Mouse (Mus musculus): Measurements from ENCODE around the gene Ifih1.

Ifih1 gene

DNA sequence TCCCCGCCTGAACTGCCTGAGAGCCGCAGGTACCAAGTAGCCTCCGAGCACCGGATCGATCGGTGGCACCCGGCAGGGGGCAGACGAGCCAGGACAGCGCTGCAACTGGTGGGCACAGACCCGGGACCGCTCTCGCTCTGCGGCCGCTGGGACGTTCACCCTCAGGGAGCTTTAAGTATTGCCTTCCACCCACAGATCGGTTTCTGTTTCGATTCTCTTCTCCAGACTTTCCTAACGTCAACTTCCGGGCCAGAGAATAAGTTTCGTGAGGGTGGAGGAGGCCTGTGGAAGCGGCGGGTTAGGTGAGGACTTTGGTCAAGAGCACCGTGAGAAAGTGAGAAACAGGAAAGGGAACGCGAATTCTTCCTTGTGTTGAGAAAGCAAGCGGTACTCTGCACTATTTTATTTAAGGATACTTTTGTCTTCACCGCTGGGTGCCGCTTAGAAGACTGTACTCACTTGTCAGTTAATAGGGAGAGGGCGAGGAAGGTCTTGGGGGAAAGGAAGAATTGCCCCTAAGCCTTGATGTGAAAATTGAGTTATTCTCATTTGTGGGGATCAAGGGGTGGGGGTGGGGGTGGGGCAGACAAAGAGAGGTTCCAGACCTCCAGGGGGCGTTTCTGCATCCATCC, at the start of gene Ifih1:
Gene Ifih1 (minus strand): TSS at position 242 of the 632 bp plus-strand sequence.
- DNase-seq (ENCODE audit: low read depth, low spot score), result peak; percentile 88

DNA sequence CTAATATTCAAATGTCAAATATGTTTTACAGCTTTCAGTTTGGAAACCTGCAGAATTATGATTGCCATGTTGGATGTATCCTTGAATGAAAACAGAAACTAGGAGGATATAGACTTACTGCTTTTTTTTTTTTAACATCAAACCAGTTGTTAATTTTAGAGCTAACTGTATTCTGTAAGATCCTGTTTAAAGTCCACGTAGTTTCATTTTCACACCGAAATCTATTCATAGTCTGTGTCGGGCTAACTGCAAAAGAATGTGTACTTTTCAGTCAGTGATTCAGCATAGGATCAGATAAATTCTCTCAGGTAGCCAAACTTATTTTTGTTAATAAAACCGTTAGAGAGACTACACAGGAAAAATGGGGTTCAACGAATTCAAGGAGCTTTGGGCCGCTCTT, 39.9 kb upstream of the Ifih1 start:
- DNase-seq (ENCODE audit: low read depth, low spot score), result no peak

DNA sequence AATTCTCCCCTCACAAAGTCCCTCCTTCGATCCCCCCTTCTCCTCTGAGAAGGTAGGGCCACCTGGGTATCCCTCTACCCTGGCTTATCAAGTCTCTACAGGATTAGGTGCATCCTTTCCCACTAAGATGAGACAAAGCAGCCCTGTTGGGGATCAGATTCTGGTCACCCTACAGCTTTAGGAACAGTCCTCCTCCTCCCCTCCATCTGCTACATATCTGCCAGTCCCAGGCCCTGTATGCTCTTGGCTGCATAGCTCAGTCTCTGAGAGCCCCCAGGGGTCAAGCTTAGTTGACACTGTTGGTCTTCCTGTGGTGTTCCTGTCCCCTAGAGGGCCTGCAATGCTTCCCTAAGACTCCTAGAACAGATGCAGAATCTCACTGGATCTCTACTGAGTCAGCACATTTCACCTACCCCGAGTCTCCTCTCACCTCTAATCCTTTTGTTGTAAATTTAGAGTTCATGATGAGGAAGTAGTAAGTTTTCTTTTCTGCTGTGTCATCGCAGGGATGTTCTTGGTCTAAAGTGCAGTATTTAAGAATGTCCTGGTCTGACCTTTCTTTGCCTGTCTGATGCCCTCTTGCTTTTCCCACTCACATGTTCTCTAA, 39.0 kb upstream of the Ifih1 start:
- DNase-seq (ENCODE audit: low read depth, low spot score), result no peak

DNA sequence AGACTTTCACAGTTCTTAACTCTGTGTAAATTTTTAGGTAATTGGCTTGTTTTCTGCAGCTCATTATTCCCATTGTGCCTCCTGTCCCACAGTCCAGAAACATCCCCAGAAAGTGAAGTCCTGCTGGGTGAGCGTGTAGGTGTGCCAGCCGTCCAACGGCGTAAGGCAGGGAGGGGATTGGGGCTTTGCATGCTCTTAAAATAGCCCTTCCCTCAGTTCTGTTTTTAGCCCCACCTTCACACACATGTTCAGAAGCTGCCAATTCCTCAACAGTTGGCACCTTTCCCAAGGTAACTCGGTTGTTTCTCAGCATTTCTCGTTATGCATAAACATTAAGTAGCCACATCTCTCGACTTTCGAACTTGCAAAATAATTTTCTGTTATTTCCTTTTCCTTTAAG, 35.6 kb upstream of the Ifih1 start:
- no peak for DNase-seq (ENCODE audit: low read depth, low spot score)

DNA sequence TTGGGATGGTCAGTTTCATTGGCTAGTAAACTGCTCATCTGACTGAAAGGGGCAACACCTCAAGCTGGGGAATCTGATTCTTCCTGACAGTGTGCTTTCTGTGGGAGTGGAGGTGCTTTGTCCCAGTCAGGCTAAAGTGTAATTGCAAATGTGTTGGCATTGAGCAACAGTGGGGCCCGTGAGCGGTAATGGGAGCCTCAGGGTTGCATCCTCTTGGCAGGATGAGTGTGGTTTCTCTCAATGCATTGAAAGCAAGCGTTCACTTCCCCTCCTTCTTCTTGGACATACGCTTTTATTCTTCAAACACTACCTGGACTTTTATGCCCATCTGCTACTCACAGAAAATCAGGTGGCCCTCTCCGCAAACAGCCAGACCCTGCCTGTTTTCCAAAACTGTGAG, 26.7 kb upstream of the Ifih1 start:
- DNase-seq (ENCODE audit: low read depth, low spot score), result no peak

DNA sequence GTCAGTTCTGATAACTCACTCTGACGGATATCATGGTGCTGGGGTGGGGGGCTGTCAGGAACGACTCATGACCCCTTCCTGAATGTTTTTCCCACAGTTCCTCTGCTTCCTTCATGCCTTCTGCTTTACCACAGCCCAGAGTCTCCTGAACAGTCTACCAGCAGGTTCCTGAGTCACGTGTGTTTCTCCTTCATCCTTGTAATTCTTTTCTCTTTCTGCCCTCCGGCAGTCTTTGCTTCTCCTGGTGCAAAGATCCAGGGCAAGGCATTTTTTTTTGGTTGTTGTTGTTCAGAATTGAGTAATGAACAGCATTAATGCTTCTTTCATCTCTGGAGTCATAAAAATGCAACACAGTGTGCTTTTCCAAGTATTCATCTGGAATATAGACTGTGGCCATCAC, 24.7 kb upstream of the Ifih1 start:
- no peak for DNase-seq (ENCODE audit: low read depth, low spot score)

DNA sequence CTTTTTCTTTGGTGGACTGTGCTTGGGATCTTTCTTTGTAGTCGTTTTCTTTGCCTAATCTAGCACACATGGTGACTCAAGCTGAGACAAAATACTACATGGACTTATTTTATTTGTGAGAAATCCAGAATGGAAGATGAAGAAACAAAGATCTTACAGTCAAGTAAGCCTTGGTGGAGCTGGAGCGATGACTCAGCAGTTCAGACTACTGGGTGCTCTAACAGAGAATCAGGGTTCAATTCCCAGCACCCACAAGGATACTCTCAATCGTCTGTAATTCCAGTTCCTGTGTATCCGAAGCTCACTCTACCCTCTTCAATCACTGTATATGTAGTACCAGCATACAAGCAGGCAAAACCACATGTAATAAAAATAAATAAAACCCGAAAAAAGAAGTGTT, 24.2 kb upstream of the Ifih1 start:
- DNase-seq (ENCODE audit: low read depth, low spot score), result no peak

DNA sequence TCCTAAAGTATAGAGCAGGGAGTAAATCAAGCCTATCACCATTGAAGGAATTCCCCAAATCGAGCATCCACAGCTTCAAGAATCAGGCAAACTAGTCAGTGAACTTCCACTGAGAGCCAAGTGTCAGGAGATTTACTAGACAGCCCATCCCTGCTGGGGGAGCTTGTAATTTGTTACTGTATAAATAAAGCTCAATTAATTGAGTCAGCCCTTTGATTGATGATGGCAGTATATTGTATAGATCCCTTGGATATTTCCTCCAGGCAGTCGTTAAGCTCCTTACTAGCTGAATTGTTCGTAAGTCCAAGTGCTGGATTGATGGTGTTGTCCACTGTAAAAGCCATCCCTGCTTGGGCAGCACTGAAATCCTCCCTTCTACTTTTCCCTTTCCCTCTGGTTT, 23.8 kb upstream of the Ifih1 start:
- no peak for DNase-seq (ENCODE audit: low read depth, low spot score)

DNA sequence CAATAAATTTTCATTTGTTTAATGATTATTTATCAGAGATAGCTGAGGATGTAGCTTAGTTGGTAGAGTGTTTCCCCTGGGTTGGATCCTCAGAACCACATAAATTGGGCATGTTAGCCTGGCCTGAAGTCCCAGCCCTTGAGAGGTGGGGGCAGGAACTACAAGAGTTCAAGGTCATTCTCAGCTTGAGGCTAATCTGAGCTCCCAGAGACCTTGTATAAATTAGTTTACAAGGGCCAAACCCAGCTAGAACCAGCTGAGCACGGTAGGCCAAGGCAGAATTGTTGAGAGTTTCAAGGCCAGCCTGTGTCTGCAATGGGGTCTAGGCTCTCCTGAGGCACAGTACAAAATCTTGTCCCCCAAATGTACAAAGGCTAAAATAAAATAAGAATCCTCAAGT, 19.5 kb upstream of the Ifih1 start:
- no peak for DNase-seq (ENCODE audit: low read depth, low spot score)

DNA sequence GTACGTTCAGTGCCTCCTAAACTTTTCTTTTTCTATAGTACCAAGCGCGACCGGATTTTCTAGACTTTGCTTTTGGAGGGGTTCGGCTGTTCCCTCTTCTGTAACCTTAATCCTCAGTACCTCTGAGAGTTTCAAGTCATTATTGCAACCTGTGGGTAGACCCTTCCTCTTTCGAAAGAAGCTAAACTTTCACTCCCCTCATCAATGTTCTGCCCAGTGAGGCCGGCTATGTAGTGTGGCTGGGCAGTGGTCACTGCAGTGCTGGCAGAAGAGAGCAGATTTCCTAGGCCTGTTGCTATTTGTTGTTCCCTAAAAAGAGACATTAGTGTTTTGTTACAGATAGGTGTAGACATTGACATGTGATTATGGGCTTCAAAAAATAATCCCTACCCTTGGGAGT, 18.8 kb upstream of the Ifih1 start:
- no peak for DNase-seq (ENCODE audit: low read depth, low spot score)

DNA sequence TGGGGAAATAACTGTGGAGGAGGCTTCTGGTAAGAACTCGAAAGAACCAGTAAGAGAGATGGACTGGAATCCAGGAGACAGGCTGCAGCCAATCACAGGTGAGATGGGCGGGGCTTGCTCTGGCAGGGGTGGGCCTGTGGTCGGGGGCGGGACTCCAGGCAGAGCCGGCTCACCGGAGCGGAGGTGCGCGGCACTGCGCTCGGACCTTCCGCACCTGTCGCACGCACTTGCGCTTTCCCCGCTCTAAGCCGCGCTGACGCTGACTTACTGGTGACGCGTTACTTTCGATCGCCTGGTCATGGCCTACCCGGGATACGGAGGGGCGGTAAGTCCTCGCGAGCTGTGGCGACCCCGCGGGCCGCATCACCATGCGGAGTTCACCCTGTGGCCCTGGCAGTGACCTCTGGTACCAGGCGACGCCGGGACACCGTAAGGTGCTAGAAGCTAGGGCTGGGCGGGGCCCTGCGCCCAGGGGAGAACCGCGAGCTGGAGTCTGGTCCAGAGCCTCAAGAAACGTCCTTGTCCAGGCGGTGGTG, 18.1 kb upstream of the Ifih1 start, which contains the start of gene Gca:
Gene Gca (plus strand): TSS at position 151 of the 536 bp plus-strand sequence.
- DNase-seq (ENCODE audit: low read depth, low spot score), result peak; percentile 88

DNA sequence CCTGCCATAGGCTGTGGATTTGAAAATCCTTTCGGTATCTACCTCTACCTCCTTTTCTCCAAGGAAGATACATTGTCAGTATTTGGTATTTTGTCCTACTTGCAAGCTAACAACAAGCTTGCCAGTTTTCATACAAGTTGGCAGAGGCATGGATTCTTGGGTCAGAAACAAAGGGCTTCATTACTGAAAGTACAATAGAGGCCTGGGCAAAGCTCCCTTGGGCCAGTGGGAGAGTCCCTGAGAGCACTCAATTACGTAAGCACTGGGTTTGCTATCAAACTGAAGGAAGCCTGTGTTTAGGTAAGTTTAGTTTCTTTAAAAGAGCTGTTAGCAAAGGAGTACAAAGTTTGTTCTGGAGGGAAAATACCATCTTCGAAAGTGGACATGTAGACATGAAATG, 16.5 kb upstream of the Ifih1 start:
- DNase-seq (ENCODE audit: low read depth, low spot score), result no peak

DNA sequence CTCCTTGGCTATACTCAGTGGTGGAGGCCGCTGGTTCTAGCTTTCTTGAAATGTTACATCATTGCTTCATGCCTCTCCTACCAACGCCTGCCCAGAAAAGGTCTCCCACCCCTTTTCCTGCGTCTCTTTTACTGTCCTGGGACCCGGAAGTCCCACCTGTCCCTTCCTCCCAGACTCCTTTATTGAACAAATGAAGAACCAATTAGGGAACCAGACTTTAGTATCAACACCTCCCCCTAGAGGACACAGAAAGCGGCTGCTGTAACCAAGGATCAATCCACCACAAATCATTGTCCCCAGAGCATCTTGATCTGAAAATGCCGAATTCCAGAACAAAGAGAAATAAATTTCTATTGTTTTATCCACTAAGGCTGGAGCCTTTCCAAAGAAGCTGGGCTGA, 14.5 kb upstream of the Ifih1 start:
- DNase-seq (ENCODE audit: low read depth, low spot score), result no peak

DNA sequence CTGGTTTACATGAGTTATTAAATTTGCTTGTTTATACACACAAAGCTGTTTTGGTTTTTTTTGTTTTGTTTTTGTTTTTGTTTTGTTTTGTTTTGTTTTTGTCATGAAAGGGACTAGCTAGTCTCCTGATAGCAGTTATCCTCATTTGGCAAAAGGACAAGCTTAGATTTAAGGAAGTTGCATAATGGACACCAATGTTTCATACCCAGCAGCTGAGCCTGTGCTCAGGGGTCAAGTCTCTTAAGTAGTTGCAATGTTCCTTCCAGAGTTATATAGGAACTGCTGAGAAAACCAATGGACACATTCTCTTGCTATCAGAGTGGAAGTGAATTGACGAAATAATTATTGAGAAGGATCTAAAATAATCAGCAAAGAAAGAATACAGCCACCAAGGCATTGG, 10.0 kb upstream of the Ifih1 start:
- DNase-seq (ENCODE audit: low read depth, low spot score), result no peak

DNA sequence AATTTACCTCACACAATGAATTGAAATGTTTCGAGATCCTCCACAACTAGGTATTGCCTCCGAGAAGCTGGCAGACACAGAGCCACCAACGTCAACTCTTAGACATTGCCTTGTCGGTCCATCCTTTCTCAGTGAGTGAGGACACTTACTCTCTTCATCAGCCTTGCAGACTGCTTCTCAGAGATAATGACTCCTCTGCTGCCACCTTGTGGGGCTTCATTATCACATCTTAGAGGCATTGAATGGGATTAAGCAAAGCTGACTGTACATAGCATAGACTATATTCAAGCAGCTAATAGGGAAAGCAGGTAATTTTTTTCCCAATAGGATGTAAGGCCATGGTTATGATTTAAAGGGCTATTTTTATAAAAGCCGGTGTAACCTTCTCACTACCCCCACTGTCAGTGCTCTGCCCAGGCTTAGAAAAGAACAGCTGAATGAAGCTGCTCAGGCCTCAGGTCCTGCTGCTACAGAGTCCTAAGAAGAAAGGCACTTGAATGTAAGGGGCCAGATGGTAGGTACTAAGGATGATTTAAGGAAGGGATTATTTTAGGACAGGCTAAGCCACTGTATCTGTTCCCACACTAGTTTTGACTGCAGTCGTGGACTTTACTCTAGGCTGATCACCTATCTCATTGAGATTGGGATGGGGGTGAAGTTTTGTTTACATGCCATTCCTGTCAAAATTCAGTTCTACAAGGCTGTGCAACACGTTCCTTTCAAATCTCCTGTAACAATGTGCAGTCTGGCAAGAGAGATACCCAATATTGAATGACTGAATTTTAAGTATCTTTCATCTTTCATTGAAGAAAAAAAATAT, 8.7 kb upstream of the Ifih1 start:
- peak; percentile 69 for DNase-seq (ENCODE audit: low read depth, low spot score)

DNA sequence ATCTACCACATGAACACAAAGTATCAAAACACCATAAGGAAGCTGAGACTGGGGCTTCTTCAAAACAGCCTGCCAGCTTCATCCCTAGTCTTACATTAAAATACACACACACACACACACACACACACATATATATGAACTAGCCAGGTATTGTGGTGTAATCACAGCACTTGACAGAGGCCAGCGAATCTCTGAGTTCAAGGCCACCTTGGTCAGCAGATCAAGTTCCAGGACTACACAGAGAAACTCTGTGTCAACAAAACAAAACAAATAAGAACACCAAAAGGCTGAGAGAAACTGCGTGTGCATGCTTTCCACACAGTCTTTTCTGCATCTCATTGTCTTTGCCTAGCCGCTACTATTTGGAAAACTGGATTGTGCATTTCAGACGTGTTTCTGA, 6.4 kb upstream of the Ifih1 start:
- no peak for DNase-seq (ENCODE audit: low read depth, low spot score)

DNA sequence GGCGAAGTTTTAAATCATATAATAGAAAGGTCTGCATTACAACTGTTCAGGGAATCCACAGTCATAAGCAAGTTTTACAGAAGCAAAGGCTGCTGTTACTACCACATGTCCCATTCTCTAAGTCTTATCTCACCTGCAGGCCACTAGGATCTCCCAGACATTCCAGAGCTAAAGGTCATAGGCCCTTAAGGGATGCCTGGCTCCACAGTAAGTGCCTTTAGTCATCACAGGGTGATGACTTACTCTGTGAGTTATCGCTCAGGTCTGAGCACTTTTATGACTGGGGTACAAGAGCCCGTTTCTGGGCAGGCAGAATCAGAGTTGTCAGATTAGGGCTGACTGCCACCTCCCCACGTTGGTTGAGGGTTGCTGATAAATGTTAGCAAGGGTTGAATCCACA, 5.8 kb upstream of the Ifih1 start:
- DNase-seq (ENCODE audit: low read depth, low spot score), result no peak

DNA sequence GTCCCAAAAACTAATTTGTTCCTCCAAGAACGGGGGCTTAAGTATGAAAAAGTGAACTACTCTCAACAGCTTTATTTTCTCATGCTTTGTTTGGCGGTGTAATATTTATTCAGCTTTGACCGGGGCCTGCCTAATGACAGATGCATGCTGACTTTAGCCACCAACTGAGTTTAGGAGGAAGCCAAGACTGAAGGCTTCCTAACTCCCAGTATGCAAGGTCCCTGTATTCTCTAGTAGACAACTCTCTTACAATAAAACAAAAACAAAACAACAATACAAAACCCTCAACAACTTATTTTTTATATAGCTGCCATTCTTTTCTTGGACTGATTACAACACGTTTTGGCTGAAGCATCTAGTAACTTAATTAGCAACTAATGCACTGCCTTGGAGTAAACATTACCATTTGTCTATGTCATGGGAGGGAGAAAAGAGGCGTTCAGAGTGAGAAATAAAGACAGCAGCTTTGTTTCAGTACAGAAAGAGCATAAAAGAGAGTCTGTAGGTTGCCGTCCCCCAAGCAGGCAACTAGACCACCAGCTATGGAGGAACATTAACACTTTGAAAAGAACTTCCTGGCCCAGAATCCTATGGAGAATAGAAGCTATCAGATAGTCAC, 725 bp upstream of the Ifih1 start:
- DNase-seq (ENCODE audit: low read depth, low spot score), result no peak

DNA sequence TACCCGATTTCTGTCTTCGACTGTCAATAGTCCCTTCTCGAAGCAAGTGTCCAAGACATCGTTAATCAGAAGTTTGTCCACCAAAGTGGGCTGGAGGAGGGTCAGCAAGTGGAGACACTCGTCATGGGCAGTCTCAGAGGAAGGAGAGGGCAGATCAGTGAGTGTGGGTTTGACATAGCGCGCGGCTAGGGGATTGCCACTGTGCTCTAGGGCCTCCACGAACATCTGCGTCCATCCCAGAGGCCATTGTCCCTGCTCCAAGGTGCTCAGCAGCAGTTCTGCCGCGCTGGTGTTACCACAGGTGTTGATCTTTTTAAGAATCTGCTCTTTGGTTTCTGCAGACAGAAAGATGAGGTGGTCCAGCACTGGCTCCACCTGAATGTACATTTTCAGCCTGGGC, 580 bp downstream of the Ifih1 start:
- DNase-seq (ENCODE audit: low read depth, low spot score), result peak; percentile 55

DNA sequence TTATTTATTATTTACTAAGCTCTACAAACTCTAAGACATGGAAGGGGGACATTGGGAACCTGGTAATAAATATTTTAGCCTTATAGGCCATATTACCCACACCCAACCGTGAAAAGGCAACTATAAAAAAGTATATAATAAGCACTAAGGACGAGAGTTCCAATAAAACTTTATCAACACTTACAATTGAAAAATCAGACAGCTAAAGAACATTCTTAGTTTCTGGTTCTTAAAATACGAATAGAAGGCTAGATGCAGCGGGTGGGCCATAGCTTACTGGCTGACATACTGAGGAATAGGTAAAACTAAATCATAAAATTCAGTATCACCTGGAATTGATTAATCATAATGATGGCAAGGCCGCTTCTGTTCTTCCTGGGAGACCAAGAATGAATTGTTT, 1.2 kb downstream of the Ifih1 start:
- DNase-seq (ENCODE audit: low read depth, low spot score), result no peak

DNA sequence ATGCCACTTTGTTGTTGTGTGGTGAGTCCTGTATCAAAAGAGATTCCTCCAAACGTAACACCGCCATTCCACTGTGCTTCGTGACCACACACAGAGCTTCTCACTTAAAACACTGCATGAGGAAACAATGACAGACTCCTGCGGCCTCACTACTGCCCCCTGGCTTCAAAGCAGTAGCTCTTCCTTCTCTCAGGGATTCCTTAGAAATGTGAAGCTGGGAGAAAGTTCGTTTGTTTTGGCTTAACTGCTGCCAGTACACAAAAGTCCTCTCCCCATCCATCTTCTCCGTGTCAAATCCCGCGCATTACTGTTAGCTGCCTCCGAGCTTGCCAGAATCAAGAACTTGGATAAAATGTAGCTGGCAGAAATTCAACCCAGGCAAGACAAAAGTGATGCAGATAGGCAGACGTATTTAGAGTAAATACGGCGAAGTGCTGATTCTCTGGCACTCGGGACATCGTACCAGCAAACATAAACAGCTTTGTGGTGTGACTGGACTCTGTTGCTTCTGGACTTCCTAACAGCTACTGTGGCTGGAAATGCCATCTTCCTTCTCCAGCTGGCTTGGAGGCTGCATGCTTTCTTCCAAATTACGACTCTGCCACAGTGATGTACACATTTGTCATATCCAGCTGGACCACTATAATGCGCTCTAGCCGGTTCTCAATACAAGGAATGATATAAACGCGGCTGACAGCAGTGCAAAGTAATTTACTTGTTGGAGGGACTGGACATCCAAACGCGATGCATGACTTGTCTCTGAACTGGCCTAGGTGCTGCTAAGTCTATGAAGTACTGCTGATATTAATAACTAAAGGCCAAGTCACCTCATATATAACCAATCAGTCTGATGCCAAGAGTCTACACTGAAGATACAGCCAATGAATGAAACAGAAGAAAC, 2.4 kb downstream of the Ifih1 start:
- DNase-seq (ENCODE audit: low read depth, low spot score), result peak; percentile 79
